Mouse (Mus musculus): ENCODE measurements around the gene Zfp106.

- no peak for TF ChIP-seq CTCF (IDR thresholded peaks at IDR 0.05; ENCODE audit: extremely low read depth, insufficient read depth, insufficient read length, insufficient replicate concordance)
- no peak for TF ChIP-seq POLR2A (IDR thresholded peaks at IDR 0.05; ENCODE audit: low read depth, low read length)
These were observed 11.5 kb upstream of the Zfp106 start for GRCm38 (mm10) chr2:120575121-120575520.

Data from spleen, adult 2 months (tissue).